Mouse (Mus musculus) stomach, postnatal 0 days (tissue): ENCODE data around the gene Cenpj.

Source experiments
- CTCF ChIP-seq: IDR thresholded peaks from 2 replicates; pipeline ENCODE4 v1.5.1; 2016; ENCODE audit warnings: antibody characterized with exemption, low read depth, mild to moderate bottlenecking, moderate library complexity
- EP300 ChIP-seq: optimal IDR thresholded peaks from 2 replicates; pipeline ENCODE3; 2016; ENCODE audit warnings: antibody characterized with exemption

DNA sequence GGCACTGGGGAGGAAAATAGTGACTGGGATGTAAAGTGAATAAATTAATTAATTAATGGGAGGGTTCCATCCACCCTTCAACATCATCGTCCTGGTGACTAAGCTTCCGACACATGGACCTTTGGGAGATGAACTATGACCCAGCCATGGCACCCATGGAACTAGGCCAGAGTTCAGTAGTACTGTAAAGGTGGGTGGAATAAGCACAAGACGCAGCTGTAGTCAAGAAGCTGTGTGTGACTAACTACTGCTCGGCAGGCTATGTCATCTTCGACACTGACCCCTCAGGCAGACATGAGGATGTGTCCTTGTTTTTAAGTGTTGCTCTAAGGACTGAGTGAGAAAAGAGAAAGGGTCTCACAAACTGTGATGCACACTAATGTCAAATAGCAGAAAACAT lies 29.2 kb upstream of the Cenpj start:
- TF ChIP-seq CTCF, result no peak
- TF ChIP-seq EP300, result no peak
